Comparison of ENCODE assay signal across 19 mouse cellular contexts in the genomic region with DNA sequence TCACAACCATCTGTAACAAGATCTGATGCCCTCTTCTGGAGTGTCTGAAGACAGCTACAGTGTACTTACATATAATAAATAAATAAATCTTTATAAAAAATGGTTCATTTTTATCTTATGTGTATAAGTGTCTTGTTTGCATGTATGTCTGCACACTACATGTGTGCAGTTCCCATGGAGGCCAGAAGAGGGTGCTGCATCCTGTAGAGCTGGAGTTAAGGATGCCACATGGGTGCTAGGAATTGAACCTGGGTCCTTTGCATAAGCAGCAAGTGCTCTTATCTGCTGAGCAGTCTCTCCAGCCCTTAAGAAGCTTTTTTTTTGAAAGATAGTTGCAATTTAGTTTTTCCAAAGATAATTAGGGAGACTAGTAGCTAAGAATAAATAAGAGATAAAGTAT.
DNase-seq lines count a peak whose midpoint lies in the region; ATAC-seq and TF ChIP-seq lines count a peak whose summit lies in the region.
"Had no signal": no experiment of that assay in that cellular context is flagged by ENCODE, and none has a peak within 500 bp of the region (broad histone marks: within the 10 kb centered on the region; RNA-seq: fewer than 3 reads in every experiment).

No protein-coding gene starts in this region.

- no peak overlapping the region for H3K4me3 ChIP-seq in forebrain, postnatal 0 days (ENCODE audit: low read depth, low read length)
- no peak overlapping the region for H3K4me3 ChIP-seq in forebrain, embryonic 14.5 days (ENCODE audit: low read depth, low read length)
- no peak overlapping the region for H3K4me3 ChIP-seq in kidney, adult 2 months (ENCODE audit: insufficient read depth, low read depth, low read length)
- H3K4me3 ChIP-seq in lung, embryonic 14.5 days (ENCODE audit: low read depth, low read length), result no peak overlapping the region
- H3K4me3 ChIP-seq in stomach, postnatal 0 days (ENCODE audit: low read depth, low read length), result no peak overlapping the region
- H3K4me3 ChIP-seq: embryonic facial prominence, embryonic 10.5 days; forebrain, embryonic 12.5 days; heart, embryonic 10.5 days had no signal

- no peak for DNase-seq in forebrain, postnatal 0 days
- DNase-seq in forebrain, embryonic 14.5 days (ENCODE audit: low spot score), result no peak
- DNase-seq in kidney, adult 2 months, result no peak
- DNase-seq in kidney, adult 11 months, result no peak
- DNase-seq in lung, embryonic 14.5 days, result no peak
- DNase-seq in lung, postnatal 36 days, result no peak
- DNase-seq in stomach, postnatal 0 days (ENCODE audit: low spot score), result no peak
- DNase-seq: cerebellum, adult 8-10 months; gastrocnemius, postnatal 14 days; kidney, adult 18-20 months; kidney, postnatal 25 days; right cerebral cortex, postnatal 25 days; thymus, postnatal 14 days had no signal

- H3K36me3 ChIP-seq in forebrain, postnatal 0 days (ENCODE audit: insufficient read depth), result no peaks in the 10 kb centered on the region
- no peaks in the 10 kb centered on the region for H3K36me3 ChIP-seq in forebrain, embryonic 14.5 days (ENCODE audit: control insufficient read depth, insufficient read depth, low read length)
- H3K36me3 ChIP-seq in kidney, adult 2 months (ENCODE audit: control insufficient read depth, insufficient read depth, low read length), result no peaks in the 10 kb centered on the region
- H3K36me3 ChIP-seq in lung, embryonic 14.5 days (ENCODE audit: insufficient read depth), result no peaks in the 10 kb centered on the region
- H3K36me3 ChIP-seq in stomach, postnatal 0 days (ENCODE audit: control insufficient read depth, insufficient read depth, low read length), result no peaks in the 10 kb centered on the region
- H3K36me3 ChIP-seq: forebrain, embryonic 12.5 days; heart, embryonic 10.5 days had no signal

- TF ChIP-seq EP300 in stomach, postnatal 0 days (optimal IDR thresholded peaks at IDR 0.05), result no peak

- H3K9me3 ChIP-seq in forebrain, postnatal 0 days (ENCODE audit: low read length), result no peaks in the 10 kb centered on the region
- H3K9me3 ChIP-seq in forebrain, embryonic 14.5 days (replicated peaks; ENCODE audit: control insufficient read depth, low read length), result no peaks in the 10 kb centered on the region; the same call in 1 of the 2 replicates
- H3K9me3 ChIP-seq in lung, embryonic 14.5 days (ENCODE audit: low read depth, low read length), result no peaks in the 10 kb centered on the region
- H3K9me3 ChIP-seq in stomach, postnatal 0 days (ENCODE audit: control insufficient read depth, low read length), result no peaks in the 10 kb centered on the region

- no peak overlapping the region for H3K9ac ChIP-seq in forebrain, postnatal 0 days
- H3K9ac ChIP-seq in forebrain, embryonic 14.5 days (ENCODE audit: low read length), result no peak overlapping the region
- no peak overlapping the region for H3K9ac ChIP-seq in lung, embryonic 14.5 days
- H3K9ac ChIP-seq in stomach, postnatal 0 days (ENCODE audit: low read length), result no peak overlapping the region
- H3K9ac ChIP-seq: forebrain, embryonic 12.5 days; hindbrain, embryonic 14.5 days had no signal

- H3K27ac ChIP-seq in forebrain, postnatal 0 days (ENCODE audit: low read depth, low read length), result no peak overlapping the region
- no peak overlapping the region for H3K27ac ChIP-seq in forebrain, embryonic 14.5 days (ENCODE audit: low read depth, low read length)
- H3K27ac ChIP-seq in kidney, adult 2 months (ENCODE audit: insufficient read depth, low read depth, low read length), result no peak overlapping the region
- H3K27ac ChIP-seq in lung, embryonic 14.5 days (ENCODE audit: low read depth), result no peak overlapping the region
- H3K27ac ChIP-seq in stomach, postnatal 0 days (replicated peaks), result no peak overlapping the region
- H3K27ac ChIP-seq: embryonic facial prominence, embryonic 10.5 days; forebrain, embryonic 12.5 days; heart, embryonic 10.5 days; hindbrain, embryonic 14.5 days had no signal

- H3K4me2 ChIP-seq in forebrain, postnatal 0 days (ENCODE audit: low read depth), result no peak overlapping the region
- no peak overlapping the region for H3K4me2 ChIP-seq in forebrain, embryonic 14.5 days (ENCODE audit: low read length)
- no peak overlapping the region for H3K4me2 ChIP-seq in lung, embryonic 14.5 days
- no peak overlapping the region for H3K4me2 ChIP-seq in stomach, postnatal 0 days (replicated peaks; ENCODE audit: low read depth)
- H3K4me2 ChIP-seq: forebrain, embryonic 12.5 days; hindbrain, embryonic 14.5 days had no signal

- TF ChIP-seq CTCF in forebrain, postnatal 0 days (IDR thresholded peaks at IDR 0.05; ENCODE audit: low read depth), result peak; percentile 23; the same call in 1 of the 2 replicates
- 0 out of 2 replicates have a peak, but pooled peaks have one; percentile 9 for TF ChIP-seq CTCF in kidney, adult 2 months (conservative IDR thresholded peaks at IDR 0.05; ENCODE audit: insufficient read depth, insufficient read length, low read depth, low read length)
- peak; percentile 14; the same call in 1 of the 2 replicates for TF ChIP-seq CTCF in lung, embryonic 14.5 days (IDR thresholded peaks at IDR 0.05; ENCODE audit: low read depth)
- peak; percentile 38 for TF ChIP-seq CTCF in stomach, postnatal 0 days (IDR thresholded peaks at IDR 0.05; ENCODE audit: low read depth)

- peaks cover 4% of the 10 kb centered on the region; the same call in 1 of the 2 replicates for H3K27me3 ChIP-seq in forebrain, postnatal 0 days (ENCODE audit: insufficient read depth, low read length)
- no peaks in the 10 kb centered on the region for H3K27me3 ChIP-seq in forebrain, embryonic 14.5 days (replicated peaks; ENCODE audit: control insufficient read depth, insufficient read depth, low read length)
- H3K27me3 ChIP-seq in kidney, adult 2 months (replicated peaks; ENCODE audit: control insufficient read depth, insufficient read depth, low read length), result no peaks in the 10 kb centered on the region
- no peaks in the 10 kb centered on the region; the same call in 1 of the 2 replicates for H3K27me3 ChIP-seq in lung, embryonic 14.5 days (ENCODE audit: insufficient read depth, low read length)
- H3K27me3 ChIP-seq in stomach, postnatal 0 days (ENCODE audit: control insufficient read depth, insufficient read depth, low read length), result no peaks in the 10 kb centered on the region; the same call in 1 of the 2 replicates

- no peaks in the 10 kb centered on the region for H3K4me1 ChIP-seq in forebrain, postnatal 0 days (ENCODE audit: insufficient read depth)
- peaks cover 17% of the 10 kb centered on the region for H3K4me1 ChIP-seq in forebrain, embryonic 14.5 days (ENCODE audit: control insufficient read depth, insufficient read depth, low read length)
- no peaks in the 10 kb centered on the region for H3K4me1 ChIP-seq in kidney, adult 2 months (ENCODE audit: control insufficient read depth, insufficient read depth, low read length)
- peaks cover 6% of the 10 kb centered on the region; the same call in 1 of the 2 replicates for H3K4me1 ChIP-seq in lung, embryonic 14.5 days (ENCODE audit: insufficient read depth)
- peaks cover 7% of the 10 kb centered on the region; the same call in 1 of the 2 replicates for H3K4me1 ChIP-seq in stomach, postnatal 0 days (replicated peaks; ENCODE audit: control insufficient read depth, insufficient read depth)

- no peak for ATAC-seq in forebrain, postnatal 0 days
- ATAC-seq in forebrain, embryonic 14.5 days, result no peak
- no peak for ATAC-seq in lung, embryonic 14.5 days (ENCODE audit: insufficient read depth)
- ATAC-seq in stomach, postnatal 0 days (ENCODE audit: low FRiP score, low TSS enrichment), result no peak
- ATAC-seq in erythroid progenitor cell, adult 5-6 weeks (replicated peaks; ENCODE audit: low FRiP score, poor library complexity, severe bottlenecking), result no peak
- ATAC-seq: CD4-positive, CD25-positive, alpha-beta regulatory T cell, adult 4 months had no signal

- no peak for TF ChIP-seq POLR2A in kidney, adult 2 months (IDR thresholded peaks at IDR 0.05; ENCODE audit: low read depth, low read length)
